Mouse (Mus musculus) heart, adult 18-20 months (tissue): ENCODE measurements around the gene Gm7694. TPM values are rescaled to one million over a fixed set of nuclear protein-coding genes. Genes with fewer than 3 reads are reported as not detected.

Experiments used
- DNase-seq, 2 experiments: peaks; one replicate each; pipeline ENCODE4 v3.0.0; 2021 to 2022; ENCODE audit warnings: mixed read lengths in 1 of 2
- long read RNA-seq, 2 experiments: library from polyadenylated mRNA; stranded (forward); transcript quantifications; one replicate each; pipeline ENCODE4 v2.0.0; 2021
- total RNA-seq, 2 experiments: library from RNA; stranded (reverse); gene quantifications; 2 replicates each; pipeline ENCODE4 v1.2.3; 2021

Gene Gm7694
- 10 to 100 TPM in 1 of 2 experiments, 1 to 10 TPM in 1; 8.2 to 10.7 TPM for total RNA-seq
- long read RNA-seq, experiment 1, partial matches to known transcripts, result 0 of 1 reads
- long read RNA-seq, experiment 1, other reads (novel, unspliced or antisense), result 1 of 1 reads
- long read RNA-seq, experiment 2, result 0 reads

GRCm38 (mm10) chr1:170306232-170306631 lies at the start of gene Gm7694:
Gene Gm7694, minus strand, starts transcription at chr1:170306332.
- no peak for DNase-seq

- DNase-seq, result no peak
Observed at GRCm38 (mm10) chr1:170353335-170353734, 47.2 kb upstream of the Gm7694 start.

- no peak for DNase-seq
Observed at GRCm38 (mm10) chr1:170351080-170351479, 44.9 kb upstream of the Gm7694 start.

GRCm38 (mm10) chr1:170346266-170346665 lies 40.1 kb upstream of the Gm7694 start:
- peak; percentile 5 to 27 for DNase-seq

- no peak for DNase-seq
Observed at GRCm38 (mm10) chr1:170343906-170344305, 37.8 kb upstream of the Gm7694 start.

GRCm38 (mm10) chr1:170343081-170343480 lies 36.9 kb upstream of the Gm7694 start:
- DNase-seq, result no peak

- no peak for DNase-seq
Observed at GRCm38 (mm10) chr1:170339943-170340342, 33.8 kb upstream of the Gm7694 start.

GRCm38 (mm10) chr1:170332775-170333174 lies 26.6 kb upstream of the Gm7694 start:
- DNase-seq, result no peak

- no peak for DNase-seq
Observed at GRCm38 (mm10) chr1:170331926-170332325, 25.8 kb upstream of the Gm7694 start.

GRCm38 (mm10) chr1:170325277-170325676 lies 19.1 kb upstream of the Gm7694 start:
- no peak for DNase-seq

- DNase-seq, result no peak
Observed at GRCm38 (mm10) chr1:170324312-170324711, 18.2 kb upstream of the Gm7694 start.

- no peak for DNase-seq
Observed at GRCm38 (mm10) chr1:170323001-170323400, 16.9 kb upstream of the Gm7694 start.

- no peak for DNase-seq
Observed at GRCm38 (mm10) chr1:170322046-170322445, 15.9 kb upstream of the Gm7694 start.

- DNase-seq, result no peak
Observed at GRCm38 (mm10) chr1:170311431-170311830, 5.3 kb upstream of the Gm7694 start.

GRCm38 (mm10) chr1:170308503-170308902 lies 2.4 kb upstream of the Gm7694 start, which contains the start of gene Spata46:
Gene Spata46, plus strand, starts transcription at chr1:170308803.
- DNase-seq, result no peak

GRCm38 (mm10) chr1:170305002-170305401 lies 1.1 kb downstream of the Gm7694 start:
- no peak for DNase-seq

- no peak for DNase-seq
Observed at GRCm38 (mm10) chr1:170303103-170303502, 3.0 kb downstream of the Gm7694 start.

GRCm38 (mm10) chr1:170302456-170302855 lies 3.7 kb downstream of the Gm7694 start:
- no peak for DNase-seq

GRCm38 (mm10) chr1:170301686-170302085 lies 4.4 kb downstream of the Gm7694 start:
- no peak for DNase-seq

- DNase-seq, result no peak
Observed at GRCm38 (mm10) chr1:170299496-170299895, 6.6 kb downstream of the Gm7694 start.

GRCm38 (mm10) chr1:170294786-170295570 lies 11.2 kb downstream of the Gm7694 start:
- DNase-seq, result no peak

GRCm38 (mm10) chr1:170293257-170293656 lies 12.9 kb downstream of the Gm7694 start:
- no peak for DNase-seq

- DNase-seq, result peak; percentile 23 to 66
Observed at GRCm38 (mm10) chr1:170292239-170292951, 13.7 kb downstream of the Gm7694 start.
